Mouse (Mus musculus) MEL (cell line): ENCODE results near the gene Cdk20. TPM values are rescaled to one million over a fixed set of nuclear protein-coding genes. Genes with fewer than 3 reads are reported as not detected.
A peak's percentile ranks its signal among the peaks of the same experiment; 100 is the strongest.

Experiments
- DNase-seq: peaks from one replicate; pipeline ENCODE4 v3.0.0; 2011; ENCODE audit warnings: low read depth, low spot score
- H3K27ac ChIP-seq: 2 replicates; pipeline ENCODE4 v1.5.1; 2012; ENCODE audit warnings: low read depth, mild to moderate bottlenecking, control low read depth, low read length, moderate library complexity; ENCODE audit not compliant: control insufficient read depth
- H3K27me3 ChIP-seq, 2 experiments: fragments of 150-350 bp in 1 of 2; sonication (generic) in 1 of 2; 2 replicates each; pipeline ENCODE4 v1.6.1; 2012; ENCODE audit warnings: low read length in 2 of 2, mild to moderate bottlenecking in 2 of 2, improper control_type of control experiment in 1 of 2, moderate library complexity in 1 of 2; ENCODE audit not compliant: insufficient read depth in 2 of 2, control insufficient read depth in 1 of 2
- H3K36me3 ChIP-seq, 2 experiments: 2 replicates each; pipeline ENCODE4 v1.6.1; 2012 to 2014; ENCODE audit warnings: low read length in 2 of 2, improper control_type of control experiment in 1 of 2, inconsistent platforms in 1 of 2, mild to moderate bottlenecking in 1 of 2; ENCODE audit not compliant: insufficient read depth in 2 of 2, control insufficient read depth in 1 of 2
- H3K4me1 ChIP-seq, 2 experiments: fragments of 150-350 bp in 1 of 2; sonication (generic) in 1 of 2; 2 replicates each; pipeline ENCODE4 v1.6.1; 2012; ENCODE audit warnings: low read length in 2 of 2, improper control_type of control experiment in 1 of 2, mild to moderate bottlenecking in 1 of 2; ENCODE audit not compliant: insufficient read depth in 2 of 2, control insufficient read depth in 1 of 2
- H3K4me3 ChIP-seq, 2 experiments: fragments of 150-350 bp in 1 of 2; sonication (generic) in 1 of 2; 2 replicates each; pipeline ENCODE4 v1.5.1; 2012; ENCODE audit warnings: low read depth in 2 of 2, low read length in 2 of 2, mild to moderate bottlenecking in 2 of 2, moderate library complexity in 2 of 2, control low read depth in 1 of 2, improper control_type of control experiment in 1 of 2; ENCODE audit not compliant: control insufficient read depth in 1 of 2, insufficient read depth in 1 of 2
- H3K79me2 ChIP-seq: 2 replicates; pipeline ENCODE4 v1.6.1; 2012; ENCODE audit warnings: mild to moderate bottlenecking, low read length, moderate library complexity; ENCODE audit not compliant: control insufficient read depth, poor library complexity, insufficient read depth
- H3K9ac ChIP-seq: 2 replicates; pipeline ENCODE4 v1.6.1; 2012; ENCODE audit warnings: low read depth, mild to moderate bottlenecking, control low read depth, low read length, moderate library complexity; ENCODE audit not compliant: control insufficient read depth, poor library complexity, severe bottlenecking
- H3K9me3 ChIP-seq: fragments of 150-350 bp; sonication (generic); replicated peaks from 2 replicates; pipeline ENCODE4 v1.6.1; 2012; ENCODE audit warnings: mild to moderate bottlenecking, low read length, improper control_type of control experiment, moderate library complexity; ENCODE audit not compliant: insufficient read depth
- CHD2 ChIP-seq: IDR thresholded peaks from 2 replicates; pipeline ENCODE4 v1.6.1; 2011; ENCODE audit warnings: low read length, improper control_type of control experiment
- CTCF ChIP-seq, 3 experiments: IDR thresholded peaks in 2 of 3; conservative IDR thresholded peaks in 1 of 3; 2 replicates each; pipeline ENCODE4 v1.5.1; 2011 to 2012; ENCODE audit warnings: low read length in 3 of 3, low read depth in 2 of 3, mild to moderate bottlenecking in 2 of 3, improper control_type of control experiment in 1 of 3, inconsistent platforms in 1 of 3, mixed read lengths in 1 of 3, moderate library complexity in 1 of 3; ENCODE audit not compliant: control insufficient read depth in 1 of 3, insufficient read depth in 1 of 3, poor library complexity in 1 of 3, severe bottlenecking in 1 of 3
- ELF1 ChIP-seq: IDR thresholded peaks from 2 replicates; pipeline ENCODE4 v1.6.1; 2014; ENCODE audit warnings: low read depth, mild to moderate bottlenecking, inconsistent platforms, low read length, improper control_type of control experiment, moderate library complexity
- EP300 ChIP-seq, 2 experiments: IDR thresholded peaks; 2 replicates each; pipeline ENCODE4 v1.6.1; 2011; ENCODE audit warnings: improper control_type of control experiment in 2 of 2, low read length in 2 of 2, low read depth in 1 of 2, mild to moderate bottlenecking in 1 of 2
- ETS1 ChIP-seq: IDR thresholded peaks from 2 replicates; pipeline ENCODE4 v1.6.1; 2012; ENCODE audit warnings: low read depth, mild to moderate bottlenecking, inconsistent platforms, low read length, improper control_type of control experiment, moderate library complexity
- GATA1 ChIP-seq: IDR thresholded peaks from 2 replicates; pipeline ENCODE4 v1.6.1; 2011; ENCODE audit warnings: low read depth, low read length, improper control_type of control experiment
- KAT2A ChIP-seq: conservative IDR thresholded peaks from 2 replicates; pipeline ENCODE4 v1.6.1; 2012; ENCODE audit warnings: low read depth, low read length, improper control_type of control experiment, inconsistent platforms
- MAX ChIP-seq: IDR thresholded peaks from 2 replicates; pipeline ENCODE4 v1.6.1; 2011; ENCODE audit warnings: low read length, improper control_type of control experiment
- MXI1 ChIP-seq: IDR thresholded peaks from 2 replicates; pipeline ENCODE4 v1.6.1; 2011; ENCODE audit warnings: mild to moderate bottlenecking, low read depth, low read length, improper control_type of control experiment
- MYC ChIP-seq: IDR thresholded peaks from 2 replicates; pipeline ENCODE4 v1.6.1; 2011; ENCODE audit warnings: low read depth, mild to moderate bottlenecking, low read length, improper control_type of control experiment, moderate library complexity
- NELFE ChIP-seq: IDR thresholded peaks from 2 replicates; pipeline ENCODE4 v1.6.1; 2011; ENCODE audit warnings: low read depth, low read length, improper control_type of control experiment
- POLR2AphosphoS5 ChIP-seq: IDR thresholded peaks from 2 replicates; pipeline ENCODE4 v1.6.1; 2012; ENCODE audit warnings: low read depth, borderline replicate concordance, mild to moderate bottlenecking, inconsistent platforms, low read length, moderate library complexity, mixed read lengths
- RCOR1 ChIP-seq: IDR thresholded peaks from 2 replicates; pipeline ENCODE4 v1.6.1; 2012; ENCODE audit warnings: low read depth, mild to moderate bottlenecking, inconsistent platforms, low read length, improper control_type of control experiment
- SMC3 ChIP-seq: IDR thresholded peaks from 2 replicates; pipeline ENCODE4 v1.6.1; 2011; ENCODE audit warnings: low read depth, low read length, improper control_type of control experiment
- TAL1 ChIP-seq: IDR thresholded peaks from 2 replicates; pipeline ENCODE4 v1.6.1; 2012; ENCODE audit warnings: mild to moderate bottlenecking, inconsistent platforms, low read length, moderate library complexity, mixed read lengths
- TBP ChIP-seq: IDR thresholded peaks from 2 replicates; pipeline ENCODE4 v1.8.0; 2011; ENCODE audit warnings: low read depth, low read length, improper control_type of control experiment
- TCF12 ChIP-seq: IDR thresholded peaks from 2 replicates; pipeline ENCODE4 v1.6.1; 2014; ENCODE audit warnings: low read depth, mild to moderate bottlenecking, inconsistent platforms, low read length, improper control_type of control experiment, moderate library complexity
- USF1 ChIP-seq: IDR thresholded peaks from 2 replicates; pipeline ENCODE4 v1.6.1; 2014; ENCODE audit warnings: low read depth, mild to moderate bottlenecking, inconsistent platforms, low read length, improper control_type of control experiment, moderate library complexity
- USF2 ChIP-seq, 2 experiments: IDR thresholded peaks; 2 replicates each; pipeline ENCODE4 v1.6.1; 2011 to 2012; ENCODE audit warnings: improper control_type of control experiment in 2 of 2, low read length in 2 of 2, borderline replicate concordance in 1 of 2, inconsistent platforms in 1 of 2, low read depth in 1 of 2, mild to moderate bottlenecking in 1 of 2; ENCODE audit not compliant: insufficient read depth in 1 of 2
- ZC3H11A ChIP-seq: IDR thresholded peaks from 2 replicates; pipeline ENCODE4 v1.6.1; 2012; ENCODE audit warnings: low read depth, mild to moderate bottlenecking, inconsistent platforms, low read length, improper control_type of control experiment
- ZKSCAN1 ChIP-seq: IDR thresholded peaks from 2 replicates; pipeline ENCODE4 v1.6.1; 2012; ENCODE audit warnings: low read depth, mild to moderate bottlenecking, inconsistent platforms, low read length, improper control_type of control experiment, moderate library complexity
- ZMIZ1 ChIP-seq: IDR thresholded peaks from 2 replicates; pipeline ENCODE4 v1.6.1; 2012; ENCODE audit warnings: low read depth, mild to moderate bottlenecking, inconsistent platforms, low read length, improper control_type of control experiment, moderate library complexity
- ZNF384 ChIP-seq: IDR thresholded peaks from 2 replicates; pipeline ENCODE4 v1.6.1; 2012; ENCODE audit warnings: low read depth, mild to moderate bottlenecking, inconsistent platforms, low read length, improper control_type of control experiment
- polyA plus RNA-seq, 2 experiments: library from polyadenylated mRNA; stranded (reverse) in 1 of 2; unstranded in 1 of 2; fragments of >175 nt in 1 of 2; fragments of >200 nt in 1 of 2; gene quantifications; 2 replicates each; pipeline versions ENCODE4 v1.2.1 to v1.2.4; 2012; ENCODE audit warnings: low replicate concordance in 2 of 2, low read depth in 1 of 2; ENCODE audit not compliant: insufficient read length in 2 of 2, insufficient read depth in 1 of 2, missing spikeins in 1 of 2
- total RNA-seq: library from RNA; depleted of rRNA; stranded (reverse); fragments of 300-350 nt; gene quantifications from 2 replicates; pipeline ENCODE4 v1.2.3, GENCODE M21; 2012

Cdk20 gene
- total and polyA plus RNA-seq, 3 experiments = 3.6 to 9.3 TPM; not detected in 1

GRCm38 (mm10) chr13:64462581-64462980, 30.5 kb downstream of the Cdk20 start:
- Histone ChIP-seq H3K4me3 (no peak overlapping the region), H3K27ac (no peak overlapping the region), H3K79me2 (no peaks in the 10 kb centered on the region)

GRCm38 (mm10) chr13:64465166-64465565, 33.1 kb downstream of the Cdk20 start:
- H3K4me3 ChIP-seq = no peak overlapping the region
- no peak overlapping the region for H3K27ac ChIP-seq
- no peaks in the 10 kb centered on the region for H3K36me3 ChIP-seq
- TF ChIP-seq CHD2 (no peak), EP300 (IDR thresholded peaks at IDR 0.05; ENCODE audit: low read depth in 1 of 2, low read length in 2 of 2) (no peak), MYC (no peak), ZKSCAN1 (no peak), CTCF (IDR thresholded peaks at IDR 0.05 in 2 of 3, conservative IDR thresholded peaks at IDR 0.05 in 1 of 3; ENCODE audit: control insufficient read depth in 1 of 3, insufficient read depth in 1 of 3, low read depth in 2 of 3, low read length in 3 of 3, poor library complexity in 1 of 3, severe bottlenecking in 1 of 3) (no peak), GATA1 (no peak), KAT2A (no peak)
- TF ChIP-seq, all 39 proteins: peak for 0
- Histone ChIP-seq H3K9ac (no peak overlapping the region), H3K79me2 (no peaks in the 10 kb centered on the region), H3K9me3 (no peaks in the 10 kb centered on the region), H3K27me3 (no peaks in the 10 kb centered on the region), H3K4me1 (no peaks in the 10 kb centered on the region)
- DNase-seq = no peak

More at GRCm38 (mm10) chr13:64462581-64462980, 30.5 kb downstream of the Cdk20 start:
- Histone ChIP-seq H3K36me3 (no peaks in the 10 kb centered on the region), H3K27me3 (no peaks in the 10 kb centered on the region), H3K9ac (no peak overlapping the region), H3K9me3 (no peaks in the 10 kb centered on the region), H3K4me1 (no peaks in the 10 kb centered on the region)
- no peak for TF ChIP-seq ZMIZ1
- no peak for TF ChIP-seq RCOR1
- no peak for TF ChIP-seq EP300 (IDR thresholded peaks at IDR 0.05; ENCODE audit: low read depth in 1 of 2, low read length in 2 of 2)
- TF ChIP-seq POLR2AphosphoS5 = no peak
- TF ChIP-seq NELFE = no peak
- TF ChIP-seq KAT2A = no peak
- no peak for TF ChIP-seq USF1
- no peak for TF ChIP-seq GATA1
- TF ChIP-seq MAX = no peak
- DNase-seq = no peak

- no peaks in the 10 kb centered on the region for H3K27me3 ChIP-seq
- H3K9ac ChIP-seq = no peak overlapping the region
- no peak overlapping the region for H3K4me3 ChIP-seq
- H3K4me1 ChIP-seq = no peaks in the 10 kb centered on the region
- no peak overlapping the region for H3K27ac ChIP-seq
- no peaks in the 10 kb centered on the region for H3K9me3 ChIP-seq
- H3K36me3 ChIP-seq = no peaks in the 10 kb centered on the region
- TF ChIP-seq EP300 (IDR thresholded peaks at IDR 0.05; ENCODE audit: low read depth in 1 of 2, low read length in 2 of 2) (no peak), TAL1 (no peak), ETS1 (no peak), NELFE (no peak), USF2 (IDR thresholded peaks at IDR 0.05; ENCODE audit: borderline replicate concordance in 1 of 2, insufficient read depth in 1 of 2, low read depth in 1 of 2, low read length in 2 of 2) (no peak), ZNF384 (no peak), TCF12 (no peak), TBP (no peak), SMC3 (no peak), ELF1 (no peak), ZC3H11A (no peak), POLR2AphosphoS5 (no peak), RCOR1 (no peak), MXI1 (no peak), CHD2 (no peak)
- TF ChIP-seq, all 39 proteins: peak for 0
- DNase-seq = peak; percentile 27
- H3K79me2 ChIP-seq = no peaks in the 10 kb centered on the region
Measured at GRCm38 (mm10) chr13:64467886-64468285, 35.8 kb downstream of the Cdk20 start.
